Mouse (Mus musculus) liver, embryonic 12.5 days (tissue): ENCODE measurements around the gene Kcng4. TPM values are rescaled to one million over a fixed set of nuclear protein-coding genes. Genes with fewer than 3 reads are reported as not detected.

Experiments
- ATAC-seq: fragments of 200-750 bp; cut with Nextera tagmentation; 2 replicates; pipeline ENCODE4 v1.8.0; 2017; ENCODE audit warnings: moderate number of reproducible peaks, mild to moderate bottlenecking, moderate library complexity
- H3K27ac ChIP-seq: fragments of 300-500 bp; sonication (generic); 2 replicates; pipeline ENCODE4 v1.5.1; 2016; ENCODE audit warnings: mild to moderate bottlenecking
- H3K27me3 ChIP-seq: fragments of 300-500 bp; sonication (generic); replicated peaks from 2 replicates; pipeline ENCODE4 v1.6.1; 2016; ENCODE audit warnings: mild to moderate bottlenecking, moderate library complexity
- H3K36me3 ChIP-seq: fragments of 300-500 bp; sonication (generic); 2 replicates; pipeline ENCODE4 v1.6.1; 2016; ENCODE audit warnings: mild to moderate bottlenecking, moderate library complexity
- H3K4me1 ChIP-seq: fragments of 300-500 bp; sonication (generic); 2 replicates; pipeline ENCODE4 v1.6.1; 2016
- H3K4me2 ChIP-seq: fragments of 300-500 bp; sonication (generic); 2 replicates; pipeline ENCODE4 v1.6.1; 2016; ENCODE audit warnings: mild to moderate bottlenecking, moderate library complexity
- H3K4me3 ChIP-seq: fragments of 300-500 bp; sonication (generic); 2 replicates; pipeline ENCODE4 v1.5.1; 2016; ENCODE audit warnings: mild to moderate bottlenecking, moderate library complexity
- H3K9ac ChIP-seq: fragments of 300-500 bp; sonication (generic); 2 replicates; pipeline ENCODE4 v1.6.1; 2016; ENCODE audit warnings: mild to moderate bottlenecking, moderate library complexity
- H3K9me3 ChIP-seq: fragments of 300-500 bp; sonication (generic); replicated peaks from 2 replicates; pipeline ENCODE4 v1.6.1; 2016; ENCODE audit warnings: mild to moderate bottlenecking, moderate library complexity
- WGBS: fragments of 180-500 bp; shearing (Covaris S2); methylation state at CpG from one replicate; pipeline ENCODE4 v1.1.7; 2016; ENCODE audit not compliant: insufficient replicate concordance; 5-methylcytosine and 5-hydroxymethylcytosine counted together
- polyA plus RNA-seq: library from polyadenylated mRNA; unstranded; fragments of >200 nt; fragmentation: Nextera tagmentation; extraction: Ambion mirVana; gene quantifications from 2 replicates; pipeline ENCODE4 v1.2.1, GENCODE M21; 2016

Gene Kcng4
- polyA plus RNA-seq = not detected in 2 replicates

DNA sequence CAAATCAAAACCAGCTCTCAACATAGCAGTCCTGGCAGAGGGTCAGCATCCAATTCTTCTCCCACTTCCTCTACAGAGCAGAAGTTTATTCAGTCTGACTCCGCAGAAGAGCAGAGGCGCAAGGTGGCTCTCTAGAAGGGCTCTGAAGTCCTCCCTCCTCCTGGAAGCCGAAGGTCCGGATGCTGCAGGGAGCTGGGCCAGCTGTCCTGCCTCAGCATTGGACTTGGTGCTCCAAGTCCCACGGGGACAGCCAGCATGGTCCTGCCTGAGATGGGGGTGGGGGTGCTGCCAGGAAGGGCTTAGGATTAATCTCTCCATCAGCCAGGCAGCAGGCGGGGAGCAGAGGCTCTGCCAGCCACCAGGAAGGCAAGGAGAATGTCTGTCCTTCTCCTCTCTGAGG, at the start of gene Kcng4:
Kcng4 (minus strand) TSS at position 303 of the 400 bp plus-strand sequence.
- no peaks in the 10 kb centered on the region for H3K36me3 ChIP-seq
- no peaks in the 10 kb centered on the region for H3K9me3 ChIP-seq
- WGBS = 27% methylated on average over 6 of the region's 6 CpGs
- no peaks in the 10 kb centered on the region for H3K4me1 ChIP-seq
- no peak within 1 kb of the TSS for H3K9ac ChIP-seq
- no peak within 1 kb of the TSS for H3K4me3 ChIP-seq
- peaks cover 80% of the 10 kb centered on the region for H3K27me3 ChIP-seq
- no peak within 1 kb of the TSS for H3K4me2 ChIP-seq
- no peak for ATAC-seq
- no peak within 1 kb of the TSS for H3K27ac ChIP-seq

GRCm38 (mm10) chr8:119679184-119679583, 43.7 kb upstream of the Kcng4 start:
- WGBS = 60% methylated on average over 14 of the region's 14 CpGs
- H3K4me1 ChIP-seq = peaks cover 12% of the 10 kb centered on the region; the same call in 1 of the 2 replicates

GRCm38 (mm10) chr8:119678138-119678843, 42.8 kb upstream of the Kcng4 start:
- peaks cover 23% of the 10 kb centered on the region for H3K27me3 ChIP-seq
- H3K9me3 ChIP-seq = no peaks in the 10 kb centered on the region
- WGBS = 8% methylated on average over 18 of the region's 18 CpGs
- peak; percentile 34; the same call in 1 of the 2 replicates for ATAC-seq
- no peak overlapping the region for H3K27ac ChIP-seq
- no peak overlapping the region for H3K9ac ChIP-seq
- peak overlapping the region; percentile 29 for H3K4me3 ChIP-seq
- peaks cover 12% of the 10 kb centered on the region; the same call in 1 of the 2 replicates for H3K4me1 ChIP-seq
- H3K36me3 ChIP-seq = no peaks in the 10 kb centered on the region
- peak overlapping the region; percentile 57 for H3K4me2 ChIP-seq

More at GRCm38 (mm10) chr8:119679184-119679583, 43.7 kb upstream of the Kcng4 start:
- Histone ChIP-seq H3K9ac (no peak overlapping the region), H3K9me3 (no peaks in the 10 kb centered on the region), H3K27ac (no peak overlapping the region), H3K4me3 (no peak overlapping the region), H3K27me3 (peaks cover 23% of the 10 kb centered on the region), H3K36me3 (no peaks in the 10 kb centered on the region), H3K4me2 (no peak overlapping the region)
- no peak for ATAC-seq

GRCm38 (mm10) chr8:119676389-119676788, 40.9 kb upstream of the Kcng4 start:
- Histone ChIP-seq H3K27ac (no peak overlapping the region), H3K4me1 (peaks cover 12% of the 10 kb centered on the region; the same call in 1 of the 2 replicates), H3K4me2 (no peak overlapping the region), H3K27me3 (peaks cover 14% of the 10 kb centered on the region), H3K9me3 (no peaks in the 10 kb centered on the region), H3K36me3 (no peaks in the 10 kb centered on the region), H3K9ac (no peak overlapping the region), H3K4me3 (no peak overlapping the region)
- ATAC-seq = 0 out of 2 replicates have a peak, but pooled peaks have one; percentile 28
- WGBS = 9% methylated on average over 8 of the region's 8 CpGs

DNA sequence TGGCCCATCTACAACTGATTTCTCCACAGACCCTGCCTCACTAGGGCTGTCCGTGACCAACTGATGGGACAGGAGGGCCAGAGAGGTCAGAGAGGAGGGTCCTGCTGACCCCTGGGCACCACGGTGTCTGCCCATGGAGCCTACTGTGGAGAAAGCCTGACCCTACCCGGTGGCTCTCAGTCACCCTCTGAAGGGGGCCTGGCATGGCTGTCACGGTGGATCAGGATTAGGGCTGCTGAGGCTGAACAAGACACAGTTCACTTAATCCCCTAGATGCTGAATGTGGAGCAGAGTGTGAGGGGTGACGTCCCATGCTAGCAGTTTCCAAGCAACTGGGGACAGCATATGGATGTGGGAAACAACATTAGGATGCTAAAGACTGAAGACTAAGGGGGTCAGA, 40.0 kb upstream of the Kcng4 start:
- no peak overlapping the region for H3K27ac ChIP-seq
- no peaks in the 10 kb centered on the region for H3K36me3 ChIP-seq
- H3K4me2 ChIP-seq = no peak overlapping the region
- WGBS = 77% methylated on average over 5 of the region's 5 CpGs
- peaks cover 9% of the 10 kb centered on the region for H3K27me3 ChIP-seq
- no peak for ATAC-seq
- no peaks in the 10 kb centered on the region for H3K9me3 ChIP-seq
- H3K4me1 ChIP-seq = peaks cover 12% of the 10 kb centered on the region; the same call in 1 of the 2 replicates
- no peak overlapping the region for H3K9ac ChIP-seq
- no peak overlapping the region for H3K4me3 ChIP-seq

DNA sequence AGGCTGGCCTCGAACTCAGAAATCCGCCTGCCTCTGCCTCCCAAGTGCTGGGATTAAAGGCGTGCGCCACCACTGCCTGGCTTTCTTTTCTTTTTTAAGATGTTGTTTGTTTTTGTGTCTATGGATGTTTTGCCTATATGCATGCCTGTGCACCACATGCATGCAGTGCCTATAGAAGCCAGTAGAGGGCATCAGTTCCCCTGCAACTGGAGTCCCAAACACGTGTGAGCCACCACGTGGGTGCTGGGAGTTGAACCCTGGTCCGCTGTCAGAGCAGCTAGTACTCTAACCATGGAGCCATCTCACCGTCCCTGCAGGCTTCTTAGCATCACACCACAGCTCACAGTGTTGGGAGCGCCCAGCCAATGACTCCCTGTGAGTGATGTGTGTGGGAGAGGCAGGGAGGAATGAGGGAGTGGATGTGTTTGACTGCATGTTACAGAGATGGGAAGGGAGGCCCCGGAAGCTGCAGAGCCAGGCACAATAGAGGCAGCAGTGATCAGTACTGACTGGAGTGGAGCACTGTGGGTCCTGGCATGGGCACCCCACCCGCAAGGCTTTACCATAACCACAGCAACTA, 38.6 kb upstream of the Kcng4 start:
- Histone ChIP-seq H3K27me3 (peaks cover 5% of the 10 kb centered on the region; the same call in 1 of the 2 replicates), H3K9ac (no peak overlapping the region), H3K4me2 (no peak overlapping the region), H3K27ac (no peak overlapping the region), H3K4me1 (peaks cover 12% of the 10 kb centered on the region; the same call in 1 of the 2 replicates), H3K4me3 (no peak overlapping the region), H3K9me3 (no peaks in the 10 kb centered on the region), H3K36me3 (no peaks in the 10 kb centered on the region)
- ATAC-seq = no peak
- WGBS = 62% methylated on average over 11 of the region's 11 CpGs

DNA sequence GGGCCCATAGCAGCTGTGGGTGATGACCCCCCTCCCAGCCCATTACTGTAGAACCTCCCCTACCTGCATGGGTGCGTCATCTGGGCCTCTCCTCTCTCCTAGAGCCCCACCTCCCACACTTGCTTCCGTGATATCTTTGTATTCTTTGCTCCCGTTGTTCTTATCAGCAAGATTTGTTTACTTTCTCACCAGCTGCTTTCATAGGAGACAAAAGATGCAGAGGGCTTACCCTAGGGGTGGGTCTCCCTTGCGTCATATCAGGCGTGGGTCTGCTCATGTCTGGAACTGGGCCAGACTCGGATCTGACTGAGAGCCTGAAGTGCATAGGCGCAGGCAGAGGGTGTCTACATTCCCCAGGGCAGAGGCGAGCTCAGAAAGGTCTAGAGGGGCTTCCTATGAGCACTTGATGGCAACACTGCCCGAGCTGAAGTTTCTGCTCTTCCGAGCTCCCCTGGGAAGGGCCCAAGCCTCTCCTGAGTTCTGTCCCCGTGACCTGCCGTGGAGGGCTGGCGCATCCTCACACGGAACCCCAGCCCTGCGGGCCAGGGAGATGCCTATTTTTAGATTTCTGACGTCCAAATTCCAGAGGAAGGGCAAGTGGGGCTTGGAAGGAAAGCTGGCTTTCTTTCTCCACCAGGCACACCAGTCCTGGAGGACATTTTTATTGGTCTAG, 35.1 kb upstream of the Kcng4 start:
- Histone ChIP-seq H3K4me1 (no peaks in the 10 kb centered on the region), H3K4me2 (no peak overlapping the region), H3K9me3 (no peaks in the 10 kb centered on the region), H3K9ac (no peak overlapping the region), H3K27me3 (peaks cover 38% of the 10 kb centered on the region), H3K36me3 (no peaks in the 10 kb centered on the region), H3K4me3 (no peak overlapping the region), H3K27ac (no peak overlapping the region)
- ATAC-seq = peak; percentile 24; the same call in 1 of the 2 replicates
- 45% methylated on average over 15 of the region's 16 CpGs for WGBS

GRCm38 (mm10) chr8:119669284-119669683, 33.8 kb upstream of the Kcng4 start:
- no peaks in the 10 kb centered on the region for H3K36me3 ChIP-seq
- no peaks in the 10 kb centered on the region for H3K4me1 ChIP-seq
- H3K27me3 ChIP-seq = peaks cover 44% of the 10 kb centered on the region
- H3K27ac ChIP-seq = no peak overlapping the region
- ATAC-seq = no peak
- H3K4me2 ChIP-seq = no peak overlapping the region
- H3K4me3 ChIP-seq = no peak overlapping the region
- H3K9me3 ChIP-seq = no peaks in the 10 kb centered on the region
- 27% methylated on average over 12 of the region's 12 CpGs for WGBS
- no peak overlapping the region for H3K9ac ChIP-seq

DNA sequence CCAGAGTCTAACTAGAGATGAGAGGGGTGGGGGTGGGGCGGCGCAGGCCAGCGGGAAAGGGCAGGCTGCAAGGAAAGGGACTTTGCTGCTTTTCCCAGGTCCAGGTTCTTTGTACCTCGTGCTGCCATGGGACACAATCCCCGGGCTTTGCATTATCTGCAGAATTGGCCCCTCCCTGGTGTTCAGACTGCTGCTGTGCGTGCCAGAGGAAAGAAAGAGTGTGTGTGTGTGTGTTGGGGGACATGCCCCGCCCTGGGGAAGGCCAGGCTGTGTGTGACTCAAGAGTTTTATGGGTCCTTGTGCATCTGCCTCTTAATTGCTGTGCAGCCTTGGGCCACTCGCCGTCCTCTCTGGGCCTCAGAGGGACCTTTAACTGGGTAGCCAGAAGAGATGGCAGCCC, 33.0 kb upstream of the Kcng4 start:
- no peak overlapping the region for H3K9ac ChIP-seq
- H3K9me3 ChIP-seq = no peaks in the 10 kb centered on the region
- ATAC-seq = no peak
- H3K27ac ChIP-seq = no peak overlapping the region
- 57% methylated on average over 9 of the region's 9 CpGs for WGBS
- H3K27me3 ChIP-seq = peaks cover 48% of the 10 kb centered on the region
- H3K4me1 ChIP-seq = no peaks in the 10 kb centered on the region
- no peaks in the 10 kb centered on the region for H3K36me3 ChIP-seq
- H3K4me3 ChIP-seq = no peak overlapping the region
- H3K4me2 ChIP-seq = no peak overlapping the region

DNA sequence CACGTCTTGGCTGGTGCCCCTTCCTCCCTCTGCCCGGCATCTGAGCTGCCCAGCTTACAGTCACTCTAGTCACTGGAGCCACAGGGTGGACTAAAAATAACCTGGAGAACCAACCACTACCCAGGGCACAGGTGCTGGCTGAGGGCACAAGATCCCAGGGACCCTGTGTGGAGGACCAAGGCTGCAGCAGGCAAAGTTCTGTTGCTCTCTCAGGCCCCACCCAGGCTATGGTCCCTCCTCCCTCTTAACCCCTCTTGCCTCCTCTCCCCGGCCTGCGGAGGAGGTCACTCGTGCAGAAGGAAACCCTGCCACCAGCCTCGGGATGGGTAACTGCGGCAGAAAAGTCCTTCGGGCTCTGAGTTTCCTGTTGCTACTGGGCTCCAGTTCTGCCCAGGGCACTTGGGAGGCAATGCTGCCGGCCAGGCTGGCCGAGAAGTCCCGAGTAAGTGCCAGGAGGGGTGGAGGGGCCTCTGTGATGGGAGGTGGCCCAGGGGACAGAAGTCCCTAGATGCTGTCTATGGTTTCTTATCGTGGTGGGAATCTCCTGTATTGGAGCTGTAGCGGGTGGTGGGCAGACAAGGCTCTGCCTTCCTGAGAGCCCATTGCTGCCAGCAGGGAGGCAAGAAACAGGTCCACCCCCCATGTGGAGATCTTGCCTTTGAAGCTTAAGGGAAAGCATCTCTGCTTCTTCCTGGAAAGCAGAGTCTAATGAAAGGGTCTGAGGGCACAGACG, 30.9 kb upstream of the Kcng4 start, which contains the start of gene Wfdc1:
Wfdc1 (plus strand) TSS at position 147 of the 733 bp plus-strand sequence.
- Histone ChIP-seq H3K4me1 (no peaks in the 10 kb centered on the region), H3K4me3 (no peak within 1 kb of the TSS), H3K4me2 (no peak within 1 kb of the TSS), H3K9me3 (no peaks in the 10 kb centered on the region), H3K27me3 (peaks cover 48% of the 10 kb centered on the region), H3K9ac (no peak within 1 kb of the TSS), H3K36me3 (no peaks in the 10 kb centered on the region), H3K27ac (no peak within 1 kb of the TSS)
- ATAC-seq = no peak
- 17% methylated on average over 14 of the region's 14 CpGs for WGBS

DNA sequence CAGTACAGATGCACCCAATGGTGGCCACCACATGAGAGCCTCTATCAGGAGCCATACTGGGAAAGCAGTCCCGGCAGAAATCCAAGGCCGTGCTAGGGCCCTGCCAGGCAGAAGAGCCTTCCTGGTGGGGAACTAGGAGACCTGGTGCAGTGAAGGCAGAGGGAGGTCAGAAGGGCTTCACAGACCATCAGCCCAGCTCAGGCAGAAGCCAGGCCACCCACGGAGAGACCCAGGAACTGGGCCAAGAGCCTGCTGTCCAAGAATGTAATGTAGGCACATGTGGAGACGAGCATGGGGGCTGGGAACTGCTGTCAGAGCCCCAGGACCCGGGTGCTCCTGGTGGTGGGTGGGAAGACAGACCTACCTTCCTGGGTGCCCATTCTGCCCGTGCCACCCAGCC, 29.8 kb upstream of the Kcng4 start:
- Histone ChIP-seq H3K36me3 (no peaks in the 10 kb centered on the region), H3K4me1 (no peaks in the 10 kb centered on the region)
- WGBS = 64% methylated on average over 6 of the region's 6 CpGs

More for the DNA sequence above, 29.8 kb upstream of the Kcng4 start:
- Histone ChIP-seq H3K4me2 (no peak overlapping the region), H3K27me3 (peaks cover 48% of the 10 kb centered on the region), H3K9ac (no peak overlapping the region), H3K4me3 (no peak overlapping the region), H3K27ac (no peak overlapping the region), H3K9me3 (no peaks in the 10 kb centered on the region)
- ATAC-seq = no peak
